Mouse (Mus musculus) CH12.LX (cell line): ENCODE data around the gene Anapc15-ps. TPM values are rescaled to one million over a fixed set of nuclear protein-coding genes. Genes with fewer than 3 reads are reported as not detected.

ENCODE experiments used
- DNase-seq: peaks from one replicate; pipeline ENCODE4 v3.0.0-alpha.2; 2013; ENCODE audit errors: extremely low read depth
- H3K27ac ChIP-seq: 2 replicates; pipeline ENCODE4 v1.5.1; 2012; ENCODE audit warnings: low read depth, mild to moderate bottlenecking, control low read depth, moderate library complexity; ENCODE audit not compliant: insufficient read depth
- H3K27me3 ChIP-seq: replicated peaks from 2 replicates; pipeline ENCODE3; 2012; ENCODE audit warnings: inconsistent platforms
- H3K36me3 ChIP-seq, 2 experiments: replicated peaks in 1 of 2; 2 replicates each; pipeline versions ENCODE3 to v1.6.1; 2012; ENCODE audit warnings: inconsistent platforms in 1 of 2, low read length in 1 of 2, mild to moderate bottlenecking in 1 of 2, mixed read lengths in 1 of 2, moderate library complexity in 1 of 2; ENCODE audit not compliant: control insufficient read depth in 1 of 2, insufficient read depth in 1 of 2
- H3K4me1 ChIP-seq, 2 experiments: 2 replicates each; pipeline ENCODE4 v1.6.1; 2012; ENCODE audit warnings: inconsistent platforms in 1 of 2, moderate library complexity in 1 of 2; ENCODE audit not compliant: insufficient read depth in 2 of 2, control insufficient read depth in 1 of 2
- H3K4me2 ChIP-seq: 2 replicates; pipeline ENCODE4 v1.6.1; 2012; ENCODE audit warnings: low read depth, mild to moderate bottlenecking, control low read depth; ENCODE audit not compliant: poor library complexity, insufficient read depth, severe bottlenecking
- H3K4me3 ChIP-seq, 3 experiments: fragments of 150-350 bp in 1 of 3; sonication (generic) in 1 of 3; replicated peaks in 1 of 3; 2 replicates each; pipeline versions ENCODE3 to v1.5.1; 2011 to 2012; ENCODE audit warnings: low read depth in 2 of 3, low read length in 2 of 3, mild to moderate bottlenecking in 2 of 3, moderate library complexity in 2 of 3, control low read depth in 1 of 3, improper control_type of control experiment in 1 of 3, inconsistent platforms in 1 of 3, mixed read lengths in 1 of 3; ENCODE audit not compliant: poor library complexity in 1 of 3
- H3K79me2 ChIP-seq: replicated peaks from 2 replicates; pipeline ENCODE4 v1.6.1; 2012; ENCODE audit warnings: mild to moderate bottlenecking, moderate library complexity; ENCODE audit not compliant: control insufficient read depth, poor library complexity, insufficient read depth, severe bottlenecking; ENCODE audit errors: extremely low read depth
- H3K9ac ChIP-seq: 2 replicates; pipeline ENCODE4 v1.6.1; 2012; ENCODE audit warnings: low read depth, mild to moderate bottlenecking, control low read depth, moderate library complexity; ENCODE audit not compliant: insufficient read depth
- H3K9me3 ChIP-seq: replicated peaks from 2 replicates; pipeline ENCODE3; 2012; ENCODE audit warnings: low read length, inconsistent platforms, mixed read lengths
- CHD2 ChIP-seq: IDR thresholded peaks from 2 replicates; pipeline ENCODE4 v1.6.1; 2011; ENCODE audit warnings: low read length, improper control_type of control experiment
- CTCF ChIP-seq, 2 experiments: IDR thresholded peaks in 1 of 2; conservative IDR thresholded peaks in 1 of 2; 2 replicates each; pipeline ENCODE4 v1.5.1; 2011 to 2012; ENCODE audit warnings: low read depth in 2 of 2, low read length in 2 of 2, improper control_type of control experiment in 1 of 2, inconsistent platforms in 1 of 2, mild to moderate bottlenecking in 1 of 2, moderate library complexity in 1 of 2
- GABPA ChIP-seq: IDR thresholded peaks from 2 replicates; pipeline ENCODE4 v1.6.1; 2012; ENCODE audit warnings: low read depth, low read length, improper control_type of control experiment, inconsistent platforms; ENCODE audit not compliant: insufficient replicate concordance
- HCFC1 ChIP-seq: IDR thresholded peaks from 2 replicates; pipeline ENCODE4 v1.6.1; 2012; ENCODE audit warnings: low read depth, mild to moderate bottlenecking, inconsistent platforms, low read length, improper control_type of control experiment
- JUND ChIP-seq: conservative IDR thresholded peaks from 2 replicates; pipeline ENCODE4 v1.6.1; 2011; ENCODE audit warnings: low read depth, low read length, improper control_type of control experiment
- KAT2A ChIP-seq: IDR thresholded peaks from 2 replicates; pipeline ENCODE4 v1.6.1; 2012; ENCODE audit warnings: low read length, improper control_type of control experiment, inconsistent platforms; ENCODE audit not compliant: insufficient replicate concordance
- MAFK ChIP-seq: IDR thresholded peaks from 2 replicates; pipeline ENCODE4 v1.6.1; 2011; ENCODE audit warnings: low read length, improper control_type of control experiment; ENCODE audit not compliant: insufficient replicate concordance
- MAX ChIP-seq: IDR thresholded peaks from 2 replicates; pipeline ENCODE4 v1.6.1; 2011; ENCODE audit warnings: low read length, improper control_type of control experiment
- NELFE ChIP-seq: IDR thresholded peaks from 2 replicates; pipeline ENCODE4 v1.6.1; 2011; ENCODE audit warnings: low read depth, low read length, improper control_type of control experiment
- POLR2AphosphoS2 ChIP-seq: IDR thresholded peaks from 2 replicates; pipeline ENCODE4 v1.6.1; 2011; ENCODE audit warnings: low read depth, low read length, improper control_type of control experiment
- RAD21 ChIP-seq: IDR thresholded peaks from 2 replicates; pipeline ENCODE4 v1.6.1; 2011; ENCODE audit warnings: low read depth, mild to moderate bottlenecking, low read length, improper control_type of control experiment, moderate library complexity
- SIN3A ChIP-seq: IDR thresholded peaks from 2 replicates; pipeline ENCODE4 v1.6.1; 2012; ENCODE audit warnings: low read length, improper control_type of control experiment, inconsistent platforms
- SMC3 ChIP-seq: IDR thresholded peaks from 2 replicates; pipeline ENCODE4 v1.6.1; 2011; ENCODE audit warnings: low read depth, low read length, improper control_type of control experiment
- TBP ChIP-seq: conservative IDR thresholded peaks from 2 replicates; pipeline ENCODE4 v1.6.1; 2011; ENCODE audit warnings: low read depth, low read length, improper control_type of control experiment
- TCF12 ChIP-seq: IDR thresholded peaks from 2 replicates; pipeline ENCODE4 v1.6.1; 2014; ENCODE audit warnings: low read depth, mild to moderate bottlenecking, inconsistent platforms, low read length, improper control_type of control experiment
- USF2 ChIP-seq: conservative IDR thresholded peaks from 2 replicates; pipeline ENCODE4 v1.6.1; 2011; ENCODE audit warnings: low read depth, low read length, improper control_type of control experiment
- ZC3H11A ChIP-seq: IDR thresholded peaks from 2 replicates; pipeline ENCODE4 v1.6.1; 2012; ENCODE audit warnings: low read depth, mild to moderate bottlenecking, inconsistent platforms, low read length, improper control_type of control experiment
- dilution Hi-C: fragments of 300-500 bp; cut with MboI; formaldehyde crosslinking; loops from 2 replicates; pipeline ENCODE4 v1.14.3; 2020; ENCODE audit warnings: low sequenced_read_pairs; ENCODE audit not compliant: extremely low pct_unique_long_range_greater_than_20kb, extremely low pct_ligation_motif_present
- in situ Hi-C: fragments of 300-500 bp; cut with MboI; formaldehyde crosslinking; loops from 3 replicates; pipeline ENCODE4 v1.14.3; 2019; ENCODE audit warnings: low sequenced_read_pairs, low pct_ligation_motif_present, low pct_unique_long_range_greater_than_20kb, mixed read lengths
- polyA plus RNA-seq: library from polyadenylated mRNA; unstranded; fragments of >175 nt; gene quantifications from 2 replicates; pipeline ENCODE4 v1.2.1, GENCODE M21; 2012; ENCODE audit warnings: low read depth; ENCODE audit not compliant: insufficient read length
- total RNA-seq, 2 experiments: library from RNA; depleted of rRNA; stranded (reverse); fragments of 300-350 nt in 1 of 2; fragments of >200 nt in 1 of 2; gene quantifications; 2 replicates each; pipeline ENCODE4 v1.2.3; 2012 to 2014

The Anapc15-ps gene
- total and polyA plus RNA-seq, 3 experiments: 2.8 TPM; not detected in 2

DNA sequence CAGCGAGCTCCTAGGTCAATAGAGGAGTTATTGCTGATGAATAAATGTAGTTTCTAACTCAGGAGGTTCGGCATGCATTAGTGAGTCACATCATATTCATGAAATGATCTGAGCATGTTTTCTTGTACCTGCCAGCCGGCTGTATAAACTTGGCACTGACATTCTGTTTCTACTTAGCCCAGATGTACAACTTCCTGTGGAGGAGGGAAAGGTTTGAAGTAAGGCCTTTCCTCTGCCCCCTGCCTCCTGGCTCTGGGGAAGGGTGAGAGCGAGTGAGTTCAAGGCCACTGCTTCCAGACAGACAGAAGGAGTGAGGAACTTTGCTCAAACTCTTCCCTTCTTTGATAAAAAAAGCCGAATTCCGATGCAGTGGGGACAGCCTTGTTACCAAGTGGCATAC is 39.0 kb upstream of the Anapc15-ps start:
- Histone ChIP-seq H3K79me2 (no peaks in the 10 kb centered on the region), H3K27me3 (no peaks in the 10 kb centered on the region), H3K4me2 (no peak overlapping the region), H3K4me3 (no peak overlapping the region), H3K4me1 (no peaks in the 10 kb centered on the region), H3K9me3 (no peaks in the 10 kb centered on the region), H3K36me3 (no peaks in the 10 kb centered on the region), H3K27ac (no peak overlapping the region), H3K9ac (no peak overlapping the region)
- DNase-seq: no peak
- in situ Hi-C loops: no loop called here
- TF ChIP-seq CTCF (conservative IDR thresholded peaks at IDR 0.05 in 1 of 2, IDR thresholded peaks at IDR 0.05 in 1 of 2; ENCODE audit: low read depth in 2 of 2, low read length in 2 of 2) (no peak), JUND (no peak), NELFE (no peak), MAX (no peak), USF2 (no peak), TBP (no peak), HCFC1 (no peak)
- dilution Hi-C loops: no loop called here

DNA sequence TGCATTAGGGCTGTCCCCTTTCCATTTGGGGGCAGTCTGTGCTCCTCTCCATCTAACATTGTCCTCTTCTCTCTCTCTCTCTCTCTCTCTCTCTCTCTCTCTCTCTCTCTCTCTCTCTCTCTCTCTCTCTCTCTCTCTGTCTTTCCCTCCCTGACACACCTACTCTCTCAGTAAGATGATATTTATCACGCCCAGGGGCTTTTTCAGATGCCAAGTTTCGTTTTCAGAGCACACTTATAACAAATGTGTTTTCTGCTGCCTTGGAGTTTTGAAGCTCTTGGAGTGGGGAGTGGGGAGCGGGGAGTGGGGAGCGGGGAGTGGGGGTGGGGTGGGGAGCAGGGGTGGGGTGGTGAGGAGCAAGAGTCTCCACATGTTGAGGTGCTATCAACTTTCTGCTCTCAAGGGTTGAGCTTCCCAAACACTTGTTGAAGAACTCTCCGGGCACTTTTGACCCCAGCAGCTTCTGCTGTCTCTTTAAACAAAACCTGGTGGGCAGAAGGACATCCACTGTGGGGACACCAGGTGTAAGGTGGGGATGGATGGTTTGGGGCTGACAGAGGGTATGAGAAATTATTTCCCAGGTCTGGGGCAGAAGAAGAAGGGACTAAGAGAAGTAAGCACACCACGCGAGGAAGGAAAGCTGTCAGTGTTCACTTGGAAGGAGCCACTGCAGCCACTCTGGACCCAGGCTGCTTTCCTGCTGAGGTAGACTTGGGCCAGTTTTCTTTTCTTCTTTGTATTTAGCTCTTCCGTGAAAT is 36.8 kb upstream of the Anapc15-ps start:
- Histone ChIP-seq H3K4me3 (no peak overlapping the region), H3K36me3 (no peaks in the 10 kb centered on the region), H3K79me2 (no peaks in the 10 kb centered on the region), H3K4me2 (no peak overlapping the region), H3K9ac (no peak overlapping the region), H3K27me3 (no peaks in the 10 kb centered on the region), H3K27ac (no peak overlapping the region), H3K9me3 (no peaks in the 10 kb centered on the region), H3K4me1 (no peaks in the 10 kb centered on the region)
- dilution Hi-C loops: no loop called here
- in situ Hi-C loops: no loop called here
- DNase-seq: no peak
- TF ChIP-seq RAD21 (no peak), KAT2A (no peak), CHD2 (no peak), TBP (no peak), SMC3 (no peak), ZC3H11A (no peak), GABPA (no peak), POLR2AphosphoS2 (no peak), HCFC1 (no peak), SIN3A (no peak), MAFK (no peak), TCF12 (no peak)
